Mouse (Mus musculus): ENCODE measurements around the gene Cda. TPM values are rescaled to one million over a fixed set of nuclear protein-coding genes. Genes with fewer than 3 reads are reported as not detected.

Cda gene
- polyA plus RNA-seq, 1 experiment from 2014 or later = 1.2 TPM

GRCm38 (mm10) chr4:138361370-138361821 is 6.4 kb downstream of the Cda start:
- Histone ChIP-seq H3K4me1 (peaks cover 9% of the 10 kb centered on the region), H3K27ac (replicated peaks) (no peak overlapping the region; the same call in 1 of the 2 replicates), H3K36me3 (no peaks in the 10 kb centered on the region), H3K4me3 (0 out of 2 replicates have a peak overlapping the region, but pooled peaks have one; percentile 14), H3K27me3 (ENCODE audit: low read depth, poor library complexity, severe bottlenecking) (peaks cover 30% of the 10 kb centered on the region), H3K9me3 (replicated peaks) (no peaks in the 10 kb centered on the region)
- peak; percentile 26 for DNase-seq (ENCODE audit: low spot score)
- 8% methylated on average over 11 of the region's 11 CpGs for WGBS

GRCm38 (mm10) chr4:138358176-138358575 is 9.6 kb downstream of the Cda start:
- Histone ChIP-seq H3K27ac (replicated peaks) (no peak overlapping the region), H3K4me3 (no peak overlapping the region), H3K4me1 (peaks cover 9% of the 10 kb centered on the region), H3K27me3 (ENCODE audit: low read depth, poor library complexity, severe bottlenecking) (peaks cover 21% of the 10 kb centered on the region), H3K36me3 (no peaks in the 10 kb centered on the region), H3K9me3 (replicated peaks) (no peaks in the 10 kb centered on the region)
- 87% methylated on average over 3 of the region's 3 CpGs for WGBS
- no peak for DNase-seq (ENCODE audit: low spot score)

DNA sequence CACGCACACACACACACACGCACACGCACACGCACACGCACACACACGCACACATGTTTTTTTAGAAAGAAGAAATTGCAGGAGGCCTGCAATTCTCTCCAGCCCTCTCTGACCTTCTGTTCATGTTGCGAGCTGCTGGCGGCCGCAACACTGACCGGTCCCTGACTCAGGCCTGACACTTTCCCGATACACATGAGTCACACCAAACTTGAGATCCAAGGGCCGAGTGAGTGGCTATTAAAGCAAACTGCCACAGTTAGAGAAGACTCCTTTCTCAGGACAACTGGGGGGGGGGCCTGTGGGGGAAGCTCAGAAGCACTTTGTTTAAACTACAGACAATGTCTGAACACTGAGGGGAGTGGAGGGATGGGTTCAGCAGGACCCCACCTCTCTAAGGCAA is 11.2 kb downstream of the Cda start:
- no peak overlapping the region for H3K27ac ChIP-seq (replicated peaks)
- H3K36me3 ChIP-seq = no peaks in the 10 kb centered on the region
- H3K9me3 ChIP-seq (replicated peaks) = no peaks in the 10 kb centered on the region
- WGBS = 91% methylated on average over 12 of the region's 12 CpGs
- peaks cover 12% of the 10 kb centered on the region for H3K27me3 ChIP-seq (ENCODE audit: low read depth, poor library complexity, severe bottlenecking)
- H3K4me1 ChIP-seq = peaks cover 6% of the 10 kb centered on the region
- H3K4me3 ChIP-seq = no peak overlapping the region
- DNase-seq (ENCODE audit: low spot score) = no peak

DNA sequence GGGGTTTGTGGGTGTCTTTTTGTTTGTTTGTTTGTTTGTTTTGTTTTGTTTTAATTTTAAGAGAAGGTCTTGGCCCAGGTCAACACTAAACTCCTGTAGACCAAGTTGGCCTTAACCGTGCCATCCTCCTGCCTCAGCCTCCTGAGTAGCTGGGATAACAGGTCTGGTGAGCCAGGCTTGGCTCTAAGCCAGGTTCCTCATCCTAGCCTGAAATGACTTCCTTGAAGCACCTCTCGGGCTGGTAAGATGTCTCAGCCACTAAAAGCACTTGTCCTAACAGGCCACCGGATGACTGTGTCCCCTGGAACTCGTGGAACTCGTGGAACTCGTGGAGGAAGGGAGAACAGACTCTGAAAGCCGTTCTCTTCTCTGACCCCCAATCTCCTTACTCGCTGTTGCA is 11.7 kb downstream of the Cda start:
- 89% methylated on average over 8 of the region's 8 CpGs for WGBS
- DNase-seq (ENCODE audit: low spot score) = no peak

DNA sequence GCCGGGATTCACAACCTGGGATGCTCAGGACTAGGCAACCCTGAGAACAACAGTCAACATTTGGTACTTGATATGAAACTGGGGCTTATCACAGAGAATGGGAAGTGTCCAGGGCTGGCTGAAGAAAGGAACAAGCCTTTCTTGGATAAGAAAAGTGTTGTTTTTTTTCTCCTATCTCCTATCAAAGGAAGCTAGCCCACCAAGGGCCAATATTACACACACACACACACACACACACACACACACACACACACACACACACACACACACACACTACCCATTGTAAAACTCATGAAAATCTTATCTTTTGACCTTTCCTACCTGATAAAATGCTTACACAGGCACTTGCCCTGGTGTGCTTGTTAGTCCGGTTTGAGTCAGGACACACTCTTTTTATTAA is 12.3 kb downstream of the Cda start:
- no peak for DNase-seq (ENCODE audit: low spot score)
- WGBS = 86% methylated on average over 2 of the region's 2 CpGs
- Histone ChIP-seq H3K4me1 (no peaks in the 10 kb centered on the region), H3K36me3 (no peaks in the 10 kb centered on the region), H3K27me3 (ENCODE audit: low read depth, poor library complexity, severe bottlenecking) (peaks cover under 1% of the 10 kb centered on the region), H3K9me3 (replicated peaks) (no peaks in the 10 kb centered on the region), H3K27ac (replicated peaks) (no peak overlapping the region), H3K4me3 (no peak overlapping the region)

More for the DNA sequence above, 11.7 kb downstream of the Cda start:
- H3K4me3 ChIP-seq = no peak overlapping the region
- no peaks in the 10 kb centered on the region for H3K9me3 ChIP-seq (replicated peaks)
- no peak overlapping the region for H3K27ac ChIP-seq (replicated peaks)
- peaks cover 2% of the 10 kb centered on the region for H3K4me1 ChIP-seq
- H3K27me3 ChIP-seq (ENCODE audit: low read depth, poor library complexity, severe bottlenecking) = peaks cover 7% of the 10 kb centered on the region
- H3K36me3 ChIP-seq = no peaks in the 10 kb centered on the region

- no peak for DNase-seq (ENCODE audit: low spot score)
- Histone ChIP-seq H3K36me3 (no peaks in the 10 kb centered on the region), H3K4me1 (no peaks in the 10 kb centered on the region), H3K4me3 (no peak overlapping the region), H3K27ac (replicated peaks) (no peak overlapping the region), H3K27me3 (ENCODE audit: low read depth, poor library complexity, severe bottlenecking) (no peaks in the 10 kb centered on the region), H3K9me3 (replicated peaks) (no peaks in the 10 kb centered on the region)
- WGBS = 88% methylated on average over 10 of the region's 10 CpGs
These were observed 14.2 kb downstream of the Cda start for GRCm38 (mm10) chr4:138353438-138354171.

GRCm38 (mm10) chr4:138352692-138353091 is 15.1 kb downstream of the Cda start:
- 88% methylated on average over 6 of the region's 6 CpGs for WGBS
- Histone ChIP-seq H3K4me3 (no peak overlapping the region), H3K27ac (replicated peaks) (no peak overlapping the region), H3K36me3 (no peaks in the 10 kb centered on the region), H3K9me3 (replicated peaks) (no peaks in the 10 kb centered on the region), H3K27me3 (ENCODE audit: low read depth, poor library complexity, severe bottlenecking) (no peaks in the 10 kb centered on the region), H3K4me1 (no peaks in the 10 kb centered on the region)
- DNase-seq (ENCODE audit: low spot score) = no peak

DNA sequence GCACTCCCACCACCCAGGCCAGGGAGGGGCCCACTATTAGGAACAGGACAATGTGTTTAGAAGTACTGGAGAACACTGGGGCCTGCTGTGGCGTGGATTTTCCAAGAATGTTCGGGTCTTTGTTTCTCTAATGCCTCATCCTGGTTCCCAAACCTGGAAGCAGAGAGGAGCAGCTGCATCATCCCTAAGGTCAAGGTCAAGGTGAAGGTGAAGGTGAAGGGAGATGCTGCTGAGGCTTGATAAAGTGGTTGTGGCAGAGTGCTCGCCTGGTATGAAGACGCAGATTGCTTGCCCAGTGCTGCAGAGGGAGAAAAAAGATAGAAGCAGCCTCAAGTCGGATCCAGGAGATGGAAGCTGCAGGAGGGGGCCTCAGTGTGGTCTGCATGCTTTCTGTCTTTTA is 16.0 kb downstream of the Cda start:
- no peak overlapping the region for H3K27ac ChIP-seq (replicated peaks)
- no peak for DNase-seq (ENCODE audit: low spot score)
- no peak overlapping the region for H3K4me3 ChIP-seq
- 90% methylated on average over 5 of the region's 5 CpGs for WGBS
- H3K27me3 ChIP-seq (ENCODE audit: low read depth, poor library complexity, severe bottlenecking) = no peaks in the 10 kb centered on the region
- no peaks in the 10 kb centered on the region for H3K4me1 ChIP-seq
- H3K36me3 ChIP-seq = no peaks in the 10 kb centered on the region
- H3K9me3 ChIP-seq (replicated peaks) = no peaks in the 10 kb centered on the region

GRCm38 (mm10) chr4:138348716-138349115 is 19.1 kb downstream of the Cda start:
- H3K9me3 ChIP-seq (replicated peaks) = no peaks in the 10 kb centered on the region
- WGBS = 81% methylated on average over 7 of the region's 7 CpGs

GRCm38 (mm10) chr4:138347280-138347679 is 20.5 kb downstream of the Cda start:
- H3K27me3 ChIP-seq (ENCODE audit: low read depth, poor library complexity, severe bottlenecking) = no peaks in the 10 kb centered on the region
- no peaks in the 10 kb centered on the region for H3K36me3 ChIP-seq
- no peaks in the 10 kb centered on the region for H3K4me1 ChIP-seq
- DNase-seq (ENCODE audit: low spot score) = no peak
- no peak overlapping the region for H3K27ac ChIP-seq (replicated peaks)
- WGBS = 90% methylated on average over 1 of the region's 1 CpGs
- H3K9me3 ChIP-seq (replicated peaks) = no peaks in the 10 kb centered on the region
- H3K4me3 ChIP-seq = no peak overlapping the region

More at GRCm38 (mm10) chr4:138348716-138349115, 19.1 kb downstream of the Cda start:
- Histone ChIP-seq H3K4me3 (no peak overlapping the region), H3K36me3 (no peaks in the 10 kb centered on the region), H3K27ac (replicated peaks) (no peak overlapping the region), H3K27me3 (ENCODE audit: low read depth, poor library complexity, severe bottlenecking) (no peaks in the 10 kb centered on the region), H3K4me1 (no peaks in the 10 kb centered on the region)
- DNase-seq (ENCODE audit: low spot score) = no peak

DNA sequence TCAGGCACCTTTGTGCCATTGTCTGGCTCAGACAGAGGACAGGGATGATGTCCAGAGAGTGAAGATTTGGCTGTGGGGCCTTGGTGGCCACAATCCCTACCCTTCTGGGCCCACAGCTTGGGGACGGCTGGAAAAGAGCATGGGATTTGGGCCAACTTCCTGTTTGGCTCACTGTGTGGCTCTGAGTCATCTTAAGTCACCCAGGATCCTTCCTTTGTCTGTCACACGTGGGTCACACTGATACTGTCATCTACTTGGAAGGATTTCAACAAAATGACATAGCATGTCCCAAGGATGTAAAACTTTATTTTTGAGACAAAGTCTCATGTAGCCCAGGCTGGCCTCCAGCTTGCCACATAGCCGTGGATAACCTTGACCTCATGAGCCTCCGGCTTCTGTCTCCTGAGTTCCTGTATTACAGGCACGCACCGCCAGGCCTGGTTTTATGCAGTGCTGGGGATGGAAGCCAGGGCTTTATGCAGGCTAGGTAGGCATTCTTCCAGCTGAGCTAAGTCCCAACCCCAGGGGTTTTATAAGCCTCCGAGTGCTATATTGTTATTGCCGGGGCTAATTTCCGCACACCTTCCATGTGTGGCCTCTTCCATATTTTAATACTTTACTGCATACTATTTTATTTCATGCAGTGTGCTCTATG is 22.8 kb downstream of the Cda start:
- no peaks in the 10 kb centered on the region for H3K36me3 ChIP-seq
- no peak overlapping the region for H3K27ac ChIP-seq (replicated peaks)
- DNase-seq (ENCODE audit: low spot score) = no peak
- H3K4me3 ChIP-seq = no peak overlapping the region
- no peaks in the 10 kb centered on the region for H3K4me1 ChIP-seq
- H3K9me3 ChIP-seq (replicated peaks) = no peaks in the 10 kb centered on the region
- H3K27me3 ChIP-seq (ENCODE audit: low read depth, poor library complexity, severe bottlenecking) = no peaks in the 10 kb centered on the region
- WGBS = 84% methylated on average over 9 of the region's 9 CpGs

DNA sequence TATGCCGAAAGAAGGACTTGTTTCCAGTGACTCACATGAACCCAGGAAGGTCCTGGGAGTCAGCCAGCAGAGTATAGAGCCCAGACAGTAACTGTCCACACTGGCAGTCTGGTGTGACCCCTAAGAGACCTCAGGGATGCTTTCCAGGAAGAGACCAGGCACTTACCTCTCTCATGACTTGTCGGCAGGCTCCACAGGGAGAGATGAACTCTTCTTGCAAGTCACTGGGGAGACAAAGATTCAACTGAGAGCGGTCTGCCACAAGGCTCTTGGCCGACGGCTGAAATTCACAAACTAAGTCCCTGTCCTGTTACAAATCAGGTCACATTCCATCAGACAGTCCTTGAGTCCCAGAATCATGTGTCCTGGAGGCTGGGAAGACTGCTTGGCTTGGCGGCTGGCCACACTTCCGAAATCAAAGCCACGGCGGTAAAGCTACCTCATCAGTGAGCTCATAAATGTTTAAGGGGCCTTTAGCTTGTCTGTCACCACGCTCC is 24.4 kb downstream of the Cda start:
- no peak for DNase-seq (ENCODE audit: low spot score)
- Histone ChIP-seq H3K4me3 (no peak overlapping the region), H3K9me3 (replicated peaks) (no peaks in the 10 kb centered on the region), H3K27ac (replicated peaks) (no peak overlapping the region), H3K36me3 (no peaks in the 10 kb centered on the region), H3K27me3 (ENCODE audit: low read depth, poor library complexity, severe bottlenecking) (no peaks in the 10 kb centered on the region), H3K4me1 (no peaks in the 10 kb centered on the region)
- WGBS = 89% methylated on average over 10 of the region's 10 CpGs

GRCm38 (mm10) chr4:138342778-138343177 is 25.0 kb downstream of the Cda start:
- Histone ChIP-seq H3K36me3 (no peaks in the 10 kb centered on the region), H3K4me3 (no peak overlapping the region), H3K9me3 (replicated peaks) (no peaks in the 10 kb centered on the region), H3K27me3 (ENCODE audit: low read depth, poor library complexity, severe bottlenecking) (no peaks in the 10 kb centered on the region), H3K27ac (replicated peaks) (no peak overlapping the region), H3K4me1 (no peaks in the 10 kb centered on the region)
- DNase-seq (ENCODE audit: low spot score) = no peak
- WGBS = 84% methylated on average over 6 of the region's 6 CpGs

Measured in midbrain, embryonic 10.5 days (tissue).